Mouse (Mus musculus): Measurements from ENCODE around the gene Gps2. TPM values are rescaled to one million over a fixed set of nuclear protein-coding genes. Genes with fewer than 3 reads are reported as not detected.
A peak's percentile ranks its signal among the peaks of the same experiment; 100 is the strongest.

Gene Gps2
- total RNA-seq, 2 experiments from 2014 or later, result 35.6 to 41.5 TPM

- Histone ChIP-seq H3K27ac (no peak overlapping the region), H3K4me3 (no peak overlapping the region; the same call in 1 of the 2 replicates)
- no peak for DNase-seq (ENCODE audit: low spot score in 2 of 2)
- TF ChIP-seq CTCF (conservative IDR thresholded peaks at IDR 0.05), result no peak
These were observed 34.0 kb upstream of the Gps2 start for GRCm38 (mm10) chr11:69879711-69880110.

- Histone ChIP-seq H3K27ac (peak overlapping the region; percentile 86), H3K4me3 (peak overlapping the region; percentile 64)
- peak; percentile 83 for TF ChIP-seq CTCF (conservative IDR thresholded peaks at IDR 0.05)
- DNase-seq (ENCODE audit: low spot score in 2 of 2), result no peak
These were observed 33.2 kb upstream of the Gps2 start for GRCm38 (mm10) chr11:69880506-69880852.

- DNase-seq (ENCODE audit: low spot score in 2 of 2), result peak; percentile 58 to 69
- TF ChIP-seq CTCF (conservative IDR thresholded peaks at IDR 0.05), result peak; percentile 49
- H3K27ac ChIP-seq, result peak within 1 kb of the TSS; percentile 86
- H3K4me3 ChIP-seq, result peak within 1 kb of the TSS; percentile 64
These were observed 32.7 kb upstream of the Gps2 start, which contains the start of gene Kctd11 for GRCm38 (mm10) chr11:69880853-69881603. Gene Kctd11 (minus strand): TSS chr11:69881406.

- Histone ChIP-seq H3K27ac (peak overlapping the region; percentile 86), H3K4me3 (peak overlapping the region; percentile 64)
- TF ChIP-seq CTCF (conservative IDR thresholded peaks at IDR 0.05), result no peak
- no peak for DNase-seq (ENCODE audit: low spot score in 2 of 2)
These were observed 31.7 kb upstream of the Gps2 start for GRCm38 (mm10) chr11:69881787-69882670.

- DNase-seq (ENCODE audit: low spot score in 2 of 2), result no peak
- H3K4me3 ChIP-seq, result no peak overlapping the region
- no peak overlapping the region for H3K27ac ChIP-seq
- TF ChIP-seq CTCF (conservative IDR thresholded peaks at IDR 0.05), result peak; percentile 69
These were observed 30.6 kb upstream of the Gps2 start for GRCm38 (mm10) chr11:69883066-69883465.

- H3K4me3 ChIP-seq, result no peak overlapping the region
- H3K27ac ChIP-seq, result no peak overlapping the region
- TF ChIP-seq CTCF (conservative IDR thresholded peaks at IDR 0.05), result no peak
- no peak for DNase-seq (ENCODE audit: low spot score in 2 of 2)
These were observed 30.0 kb upstream of the Gps2 start for GRCm38 (mm10) chr11:69883527-69884151.

GRCm38 (mm10) chr11:69884240-69884639, 29.4 kb upstream of the Gps2 start:
- no peak overlapping the region for H3K27ac ChIP-seq
- no peak for TF ChIP-seq CTCF (conservative IDR thresholded peaks at IDR 0.05)
- no peak overlapping the region for H3K4me3 ChIP-seq
- DNase-seq (ENCODE audit: low spot score in 2 of 2), result no peak

- no peak for TF ChIP-seq CTCF (conservative IDR thresholded peaks at IDR 0.05)
- Histone ChIP-seq H3K27ac (no peak overlapping the region), H3K4me3 (no peak overlapping the region)
- no peak for DNase-seq (ENCODE audit: low spot score in 2 of 2)
These were observed 29.0 kb upstream of the Gps2 start for GRCm38 (mm10) chr11:69884663-69885062.

- DNase-seq (ENCODE audit: low spot score in 2 of 2), result no peak
- no peak overlapping the region for H3K4me3 ChIP-seq
- no peak overlapping the region for H3K27ac ChIP-seq
- TF ChIP-seq CTCF (conservative IDR thresholded peaks at IDR 0.05), result peak; percentile 40
These were observed 26.6 kb upstream of the Gps2 start for GRCm38 (mm10) chr11:69886907-69887635.

- H3K27ac ChIP-seq, result no peak overlapping the region
- DNase-seq (ENCODE audit: low spot score in 2 of 2), result no peak
- H3K4me3 ChIP-seq, result no peak overlapping the region
- no peak for TF ChIP-seq CTCF (conservative IDR thresholded peaks at IDR 0.05)
These were observed 22.2 kb upstream of the Gps2 start for GRCm38 (mm10) chr11:69891482-69891881.

- TF ChIP-seq CTCF (conservative IDR thresholded peaks at IDR 0.05), result no peak
- no peak overlapping the region for H3K4me3 ChIP-seq
These were observed 19.0 kb upstream of the Gps2 start for GRCm38 (mm10) chr11:69894671-69895070.

GRCm38 (mm10) chr11:69895291-69895690, 18.4 kb upstream of the Gps2 start, which contains the start of gene Acap1:
Gene Acap1 (minus strand): TSS chr11:69895539.
- TF ChIP-seq CTCF (conservative IDR thresholded peaks at IDR 0.05), result no peak
- Histone ChIP-seq H3K27ac (no peak within 1 kb of the TSS), H3K4me3 (no peak within 1 kb of the TSS)
- no peak for DNase-seq (ENCODE audit: low spot score in 2 of 2)

More at GRCm38 (mm10) chr11:69894671-69895070, 19.0 kb upstream of the Gps2 start:
- DNase-seq (ENCODE audit: low spot score in 2 of 2), result no peak
- no peak overlapping the region for H3K27ac ChIP-seq

All from layer of hippocampus, adult 2 months (tissue).